Mouse (Mus musculus): ENCODE results near the gene Olfr871. TPM values are rescaled to one million over a fixed set of nuclear protein-coding genes. Genes with fewer than 3 reads are reported as not detected.

Olfr871 gene
- not detected for polyA plus RNA-seq (2014; fragmentation: Illumina TruSeq; extraction: RNeasy Lipid Tissue Mini Kit (QIAGEN cat#74804); ENCODE audit: low read depth, low replicate concordance)

GRCm38 (mm10) chr9:20211907-20212306, at the start of gene Olfr871:
Gene Olfr871, plus strand, starts transcription at chr9:20212207.

GRCm38 (mm10) chr9:20173957-20174356, 38.0 kb upstream of the Olfr871 start, which contains the start of gene Olfr870:
Gene Olfr870, minus strand, starts transcription at chr9:20174057.

GRCm38 (mm10) chr9:20236819-20237218, 24.8 kb downstream of the Olfr871 start, which contains the start of gene Olfr872:
Gene Olfr872, plus strand, starts transcription at chr9:20237119.

Other genes starting within 250 kb of the Olfr871 start
- gene Olfr866, start 184.2 kb upstream of the Olfr871 start, polyA plus RNA-seq (2014; fragmentation: Illumina TruSeq; extraction: RNeasy Lipid Tissue Mini Kit (QIAGEN cat#74804); ENCODE audit: low read depth, low replicate concordance): not detected
- gene Olfr867, start 154.6 kb upstream of the Olfr871 start, polyA plus RNA-seq (2014; fragmentation: Illumina TruSeq; extraction: RNeasy Lipid Tissue Mini Kit (QIAGEN cat#74804); ENCODE audit: low read depth, low replicate concordance): not detected
- gene Olfr868, start 113.6 kb upstream of the Olfr871 start, polyA plus RNA-seq (2014; fragmentation: Illumina TruSeq; extraction: RNeasy Lipid Tissue Mini Kit (QIAGEN cat#74804); ENCODE audit: low read depth, low replicate concordance): not detected
- not detected for gene Olfr869, start 83.2 kb upstream of the Olfr871 start, polyA plus RNA-seq (2014; fragmentation: Illumina TruSeq; extraction: RNeasy Lipid Tissue Mini Kit (QIAGEN cat#74804); ENCODE audit: low read depth, low replicate concordance)
- not detected for gene Olfr870, start 38.1 kb upstream of the Olfr871 start, polyA plus RNA-seq (2014; fragmentation: Illumina TruSeq; extraction: RNeasy Lipid Tissue Mini Kit (QIAGEN cat#74804); ENCODE audit: low read depth, low replicate concordance)
- not detected for gene Olfr872, start 24.9 kb downstream of the Olfr871 start, polyA plus RNA-seq (2014; fragmentation: Illumina TruSeq; extraction: RNeasy Lipid Tissue Mini Kit (QIAGEN cat#74804); ENCODE audit: low read depth, low replicate concordance)
- not detected for gene Olfr39, start 70.1 kb downstream of the Olfr871 start, polyA plus RNA-seq (2014; fragmentation: Illumina TruSeq; extraction: RNeasy Lipid Tissue Mini Kit (QIAGEN cat#74804); ENCODE audit: low read depth, low replicate concordance)
- not detected for gene Olfr873, start 86.3 kb downstream of the Olfr871 start, polyA plus RNA-seq (2014; fragmentation: Illumina TruSeq; extraction: RNeasy Lipid Tissue Mini Kit (QIAGEN cat#74804); ENCODE audit: low read depth, low replicate concordance)
- gene Olfr18, start 123.9 kb downstream of the Olfr871 start, polyA plus RNA-seq (2014; fragmentation: Illumina TruSeq; extraction: RNeasy Lipid Tissue Mini Kit (QIAGEN cat#74804); ENCODE audit: low read depth, low replicate concordance): not detected
- 16.7 TPM for gene Zfp560, start 173.0 kb downstream of the Olfr871 start, polyA plus RNA-seq (2014; fragmentation: Illumina TruSeq; extraction: RNeasy Lipid Tissue Mini Kit (QIAGEN cat#74804); ENCODE audit: low read depth, low replicate concordance)
- 10.2 TPM for gene Zfp26, start 248.0 kb downstream of the Olfr871 start, polyA plus RNA-seq (2014; fragmentation: Illumina TruSeq; extraction: RNeasy Lipid Tissue Mini Kit (QIAGEN cat#74804); ENCODE audit: low read depth, low replicate concordance)

All from liver, adult 10 weeks (tissue).